Mouse (Mus musculus): ENCODE measurements around the gene Stk17b. TPM values are rescaled to one million over a fixed set of nuclear protein-coding genes. Genes with fewer than 3 reads are reported as not detected.

The Stk17b gene
- total RNA-seq, 1 experiment from 2014 or later = 1,289 TPM

Other genes starting within 250 kb of the Stk17b start
- not detected in 2 replicates for gene Dnah7a, start 78.4 kb downstream of the Stk17b start, total RNA-seq (2017)